Mouse (Mus musculus): ENCODE measurements around the gene Ppp1cb. TPM values are rescaled to one million over a fixed set of nuclear protein-coding genes. Genes with fewer than 3 reads are reported as not detected.
"Not testable (repeated sequence)": the region's sequence is repeated elsewhere in the genome, so short reads cannot be mapped to it uniquely, and the experiment has no call there.

The Ppp1cb gene
- polyA plus RNA-seq, 1 experiment from 2014 or later = 207 TPM

DNA sequence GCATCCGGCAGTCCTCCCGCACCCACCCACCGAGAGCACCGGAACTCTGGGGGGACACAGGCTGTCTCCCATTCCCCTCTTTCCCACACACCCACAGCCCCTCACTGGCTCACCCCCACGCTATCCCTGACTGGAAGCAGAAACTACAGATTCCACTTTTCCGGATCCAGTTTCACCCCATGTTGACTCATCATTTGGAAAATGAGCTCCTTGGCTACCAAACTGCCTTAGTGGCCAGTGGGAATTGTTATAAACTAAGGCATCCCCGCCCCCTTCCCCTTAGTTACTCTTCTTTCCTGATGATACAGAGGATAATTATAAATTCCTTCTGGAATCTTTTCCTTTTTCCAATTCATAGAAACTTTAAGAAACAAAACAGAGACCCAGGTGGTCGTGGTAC, 34.2 kb upstream of the Ppp1cb start:
- Histone ChIP-seq H3K36me3 (no peaks in the 10 kb centered on the region), H3K4me3 (no peak overlapping the region), H3K4me2 (no peak overlapping the region), H3K9me3 (no peaks in the 10 kb centered on the region), H3K27me3 (no peaks in the 10 kb centered on the region), H3K27ac (no peak overlapping the region), H3K4me1 (replicated peaks) (peaks cover 9% of the 10 kb centered on the region; the same call in 1 of the 2 replicates), H3K9ac (no peak overlapping the region)
- WGBS = 90% methylated on average over 8 of the region's 8 CpGs
- ATAC-seq (ENCODE audit: low FRiP score) = no peak

DNA sequence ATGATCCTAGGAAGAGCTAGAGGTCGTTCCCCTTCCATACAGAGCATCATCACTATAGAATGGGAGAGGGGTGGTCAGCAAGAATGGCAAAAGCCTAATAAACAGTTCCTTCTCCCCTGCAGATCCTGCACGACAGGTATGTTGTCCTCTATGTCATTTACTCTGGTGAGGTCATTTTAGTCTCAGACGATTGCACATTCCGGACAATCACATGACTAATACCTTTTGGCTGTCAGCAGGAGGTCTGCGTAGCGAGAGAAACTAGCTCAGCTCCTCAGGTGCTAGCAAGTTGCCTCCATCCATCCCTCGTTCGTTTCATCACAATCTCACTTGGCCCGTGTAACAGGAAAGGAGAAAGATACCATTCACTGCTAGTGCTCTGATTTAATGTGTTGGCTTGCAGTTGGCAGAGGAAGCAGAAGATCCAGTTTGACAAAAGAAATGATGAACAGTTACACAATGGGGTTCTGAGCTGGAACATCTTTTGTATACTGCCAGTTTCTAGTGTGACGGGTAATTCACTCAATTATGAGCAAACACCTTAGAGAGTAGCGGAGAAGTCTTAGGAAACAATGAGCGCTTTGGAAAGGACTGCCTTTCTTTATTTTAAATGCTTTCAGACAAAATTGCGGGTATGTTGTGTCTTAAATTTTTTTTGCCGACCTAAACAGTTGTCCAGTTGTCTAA, 33.0 kb upstream of the Ppp1cb start:
- no peak overlapping the region for H3K27ac ChIP-seq
- H3K9ac ChIP-seq = no peak overlapping the region
- H3K4me1 ChIP-seq (replicated peaks) = peaks cover 9% of the 10 kb centered on the region; the same call in 1 of the 2 replicates
- H3K4me2 ChIP-seq = no peak overlapping the region
- no peaks in the 10 kb centered on the region for H3K36me3 ChIP-seq
- 71% methylated on average over 14 of the region's 14 CpGs for WGBS
- ATAC-seq (ENCODE audit: low FRiP score) = no peak
- H3K4me3 ChIP-seq = no peak overlapping the region
- H3K9me3 ChIP-seq = no peaks in the 10 kb centered on the region
- no peaks in the 10 kb centered on the region for H3K27me3 ChIP-seq

GRCm38 (mm10) chr5:32430399-32430798, 28.2 kb upstream of the Ppp1cb start:
- no peak for ATAC-seq (ENCODE audit: low FRiP score)
- Histone ChIP-seq H3K36me3 (no peaks in the 10 kb centered on the region), H3K4me1 (replicated peaks) (0 out of 2 replicates have a peak, but pooled peaks cover 4% of the 10 kb centered on the region), H3K4me3 (no peak overlapping the region), H3K9ac (no peak overlapping the region), H3K27me3 (no peaks in the 10 kb centered on the region), H3K9me3 (no peaks in the 10 kb centered on the region), H3K27ac (no peak overlapping the region), H3K4me2 (no peak overlapping the region)
- WGBS = 95% methylated on average over 1 of the region's 1 CpGs

DNA sequence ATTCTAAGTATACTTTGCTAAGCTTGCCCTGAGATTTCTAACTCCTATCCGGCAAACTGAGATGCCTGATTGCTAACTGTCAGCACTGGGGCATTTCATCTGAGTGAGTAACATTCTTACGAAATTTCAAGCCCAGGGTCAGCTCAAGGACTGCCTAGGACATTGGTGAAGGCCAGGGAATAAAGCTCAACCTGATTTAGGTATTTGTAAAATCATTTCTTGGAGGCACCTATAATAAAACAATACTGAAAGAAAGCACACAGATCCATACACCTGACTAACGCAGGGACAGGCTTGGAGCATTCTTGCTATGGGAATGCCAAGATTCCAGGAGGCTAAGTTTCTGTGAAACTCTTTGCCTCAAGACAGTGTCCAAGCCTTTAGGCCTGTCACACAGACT, 24.3 kb upstream of the Ppp1cb start:
- not testable (repeated sequence) for H3K4me1 ChIP-seq (replicated peaks); H3K4me3 ChIP-seq; H3K36me3 ChIP-seq; ATAC-seq (ENCODE audit: low FRiP score); H3K4me2 ChIP-seq; H3K9me3 ChIP-seq; H3K9ac ChIP-seq; H3K27me3 ChIP-seq; H3K27ac ChIP-seq
- 90% methylated on average over 3 of the region's 3 CpGs for WGBS

GRCm38 (mm10) chr5:32435612-32436011, 23.0 kb upstream of the Ppp1cb start:
- no peak for ATAC-seq (ENCODE audit: low FRiP score)
- no peak overlapping the region for H3K4me2 ChIP-seq
- H3K4me1 ChIP-seq (replicated peaks) = no peaks in the 10 kb centered on the region
- no peak overlapping the region for H3K9ac ChIP-seq
- H3K27me3 ChIP-seq = no peaks in the 10 kb centered on the region
- no peak overlapping the region for H3K27ac ChIP-seq
- H3K4me3 ChIP-seq = no peak overlapping the region
- H3K9me3 ChIP-seq = no peaks in the 10 kb centered on the region
- 88% methylated on average over 3 of the region's 3 CpGs for WGBS
- H3K36me3 ChIP-seq = no peaks in the 10 kb centered on the region

GRCm38 (mm10) chr5:32437901-32438563, 20.6 kb upstream of the Ppp1cb start:
- no peak for ATAC-seq (ENCODE audit: low FRiP score)
- Histone ChIP-seq H3K27ac (no peak overlapping the region), H3K4me2 (no peak overlapping the region), H3K27me3 (no peaks in the 10 kb centered on the region), H3K9me3 (no peaks in the 10 kb centered on the region), H3K4me3 (no peak overlapping the region), H3K9ac (no peak overlapping the region), H3K4me1 (replicated peaks) (no peaks in the 10 kb centered on the region), H3K36me3 (no peaks in the 10 kb centered on the region)
- 42% methylated on average over 5 of the region's 5 CpGs for WGBS

GRCm38 (mm10) chr5:32438564-32438922, 20.1 kb upstream of the Ppp1cb start:
- 65% methylated on average over 2 of the region's 2 CpGs for WGBS
- Histone ChIP-seq H3K36me3 (no peaks in the 10 kb centered on the region), H3K4me3 (no peak overlapping the region), H3K9ac (no peak overlapping the region), H3K9me3 (no peaks in the 10 kb centered on the region), H3K27ac (no peak overlapping the region), H3K4me1 (replicated peaks) (no peaks in the 10 kb centered on the region), H3K4me2 (no peak overlapping the region), H3K27me3 (no peaks in the 10 kb centered on the region)
- ATAC-seq (ENCODE audit: low FRiP score) = no peak

DNA sequence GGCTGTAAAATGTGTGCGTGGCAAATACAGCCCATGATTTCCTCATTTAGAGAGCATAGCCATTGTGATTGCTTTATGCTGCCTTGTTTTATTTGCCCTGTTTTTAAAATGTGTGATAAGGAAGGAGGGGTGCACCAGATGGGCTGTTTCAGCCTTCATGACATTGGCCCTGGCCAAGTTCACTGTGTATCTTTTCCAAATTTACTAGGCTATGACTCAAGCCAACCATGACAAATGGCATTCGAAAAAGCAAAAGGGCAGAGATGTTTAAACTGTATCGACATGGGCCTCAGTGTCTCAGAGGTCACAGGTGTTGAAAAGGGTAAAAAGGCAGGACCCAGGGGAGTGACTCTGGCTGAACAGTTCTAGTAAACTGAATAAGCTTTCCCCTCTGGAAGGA, 17.3 kb upstream of the Ppp1cb start:
- Histone ChIP-seq H3K4me2 (no peak overlapping the region), H3K9me3 (no peaks in the 10 kb centered on the region), H3K9ac (no peak overlapping the region), H3K27ac (no peak overlapping the region), H3K4me1 (replicated peaks) (no peaks in the 10 kb centered on the region), H3K27me3 (no peaks in the 10 kb centered on the region), H3K4me3 (no peak overlapping the region), H3K36me3 (no peaks in the 10 kb centered on the region)
- WGBS = 74% methylated on average over 3 of the region's 3 CpGs
- ATAC-seq (ENCODE audit: low FRiP score) = no peak

GRCm38 (mm10) chr5:32441992-32442575, 16.6 kb upstream of the Ppp1cb start:
- Histone ChIP-seq H3K36me3 (no peaks in the 10 kb centered on the region), H3K9ac (no peak overlapping the region), H3K9me3 (no peaks in the 10 kb centered on the region), H3K4me2 (no peak overlapping the region), H3K27ac (no peak overlapping the region), H3K4me3 (no peak overlapping the region), H3K4me1 (replicated peaks) (no peaks in the 10 kb centered on the region), H3K27me3 (no peaks in the 10 kb centered on the region)
- no peak for ATAC-seq (ENCODE audit: low FRiP score)
- WGBS = 87% methylated on average over 4 of the region's 4 CpGs

GRCm38 (mm10) chr5:32443906-32444305, 14.7 kb upstream of the Ppp1cb start:
- Histone ChIP-seq H3K36me3 (no peaks in the 10 kb centered on the region), H3K9me3 (no peaks in the 10 kb centered on the region), H3K9ac (no peak overlapping the region), H3K27ac (no peak overlapping the region), H3K4me2 (no peak overlapping the region), H3K4me1 (replicated peaks) (no peaks in the 10 kb centered on the region), H3K4me3 (no peak overlapping the region), H3K27me3 (no peaks in the 10 kb centered on the region)
- 93% methylated on average over 3 of the region's 3 CpGs for WGBS
- no peak for ATAC-seq (ENCODE audit: low FRiP score)

DNA sequence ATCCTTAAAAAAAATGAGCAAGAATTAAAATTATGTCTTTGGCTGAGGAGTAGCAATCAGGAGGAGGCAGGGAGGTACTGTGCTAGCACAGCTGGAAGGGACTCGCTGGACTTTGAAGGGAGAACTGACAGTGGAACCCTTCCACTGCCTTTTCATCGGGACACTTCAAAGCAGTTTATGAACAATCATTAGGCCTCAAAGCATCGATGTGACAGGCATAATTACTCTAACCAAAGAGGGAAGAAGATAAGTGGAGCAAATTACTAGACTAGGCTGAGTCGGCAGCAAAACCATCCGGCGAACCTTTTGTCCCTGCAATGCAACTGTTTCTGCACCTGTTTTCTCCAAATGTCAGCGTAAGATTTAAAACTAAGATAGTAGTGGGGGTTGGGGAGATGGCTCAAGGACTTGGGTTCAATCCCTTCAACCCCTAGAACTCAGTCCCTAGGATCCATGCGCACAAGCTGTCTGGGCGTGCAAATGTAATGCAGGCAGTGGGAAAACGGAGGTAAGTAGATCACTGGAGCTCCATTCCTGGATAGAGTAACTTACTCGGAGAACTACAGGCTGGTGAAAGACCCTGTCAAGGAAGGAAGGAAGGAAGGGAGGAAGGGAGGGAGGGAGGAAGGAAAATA, 13.2 kb upstream of the Ppp1cb start:
- no peak overlapping the region for H3K9ac ChIP-seq
- WGBS = 59% methylated on average over 11 of the region's 11 CpGs
- no peaks in the 10 kb centered on the region for H3K36me3 ChIP-seq
- no peaks in the 10 kb centered on the region for H3K27me3 ChIP-seq
- no peak overlapping the region for H3K4me2 ChIP-seq
- ATAC-seq (ENCODE audit: low FRiP score) = no peak
- no peak overlapping the region for H3K4me3 ChIP-seq
- H3K9me3 ChIP-seq = no peaks in the 10 kb centered on the region
- no peak overlapping the region for H3K27ac ChIP-seq
- H3K4me1 ChIP-seq (replicated peaks) = no peaks in the 10 kb centered on the region

- no peaks in the 10 kb centered on the region for H3K9me3 ChIP-seq
- H3K4me2 ChIP-seq = no peak overlapping the region
- no peaks in the 10 kb centered on the region for H3K27me3 ChIP-seq
- no peaks in the 10 kb centered on the region for H3K4me1 ChIP-seq (replicated peaks)
- no peak overlapping the region for H3K9ac ChIP-seq
- no peak overlapping the region for H3K4me3 ChIP-seq
- ATAC-seq (ENCODE audit: low FRiP score) = no peak
- WGBS = 46% methylated on average over 5 of the region's 5 CpGs
- H3K36me3 ChIP-seq = no peaks in the 10 kb centered on the region
- H3K27ac ChIP-seq = no peak overlapping the region
Observed at GRCm38 (mm10) chr5:32446394-32446793, 12.2 kb upstream of the Ppp1cb start.
